Mouse (Mus musculus): ENCODE data around the gene Ppp3ca. TPM values are rescaled to one million over a fixed set of nuclear protein-coding genes. Genes with fewer than 3 reads are reported as not detected.

Ppp3ca gene
- polyA plus RNA-seq (2017; shearing (Covaris generic)): 59.0 TPM

DNA sequence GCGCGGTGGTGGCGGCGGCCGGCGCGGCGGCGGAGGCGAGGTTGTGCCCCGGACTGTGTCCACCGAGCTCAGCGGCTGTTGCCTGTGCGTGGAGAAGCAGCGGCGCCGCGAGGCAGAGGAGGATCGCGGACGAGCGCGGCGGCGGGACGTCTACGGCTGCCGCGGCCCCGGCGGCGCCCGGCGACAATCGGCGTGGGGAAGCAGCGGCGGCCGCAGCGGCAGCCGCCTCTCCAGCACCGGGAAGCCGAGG lies at the start of gene Ppp3ca:
TSS of gene Ppp3ca (plus strand) at position 15 of the 250 bp plus-strand sequence.

All from effector memory CD4-positive, alpha-beta T cell, adult 5 months (primary cell).